Mouse (Mus musculus) adrenal gland, postnatal 36 days (tissue): ENCODE data around the gene Tmem41a. TPM values are rescaled to one million over a fixed set of nuclear protein-coding genes. Genes with fewer than 3 reads are reported as not detected.
"Not testable (repeated sequence)": the region's sequence is repeated elsewhere in the genome, so short reads cannot be mapped to it uniquely, and the experiment has no call there.

Source experiments
- DNase-seq, 2 experiments: peaks; one replicate each; pipeline ENCODE4 v3.0.0; 2021; ENCODE audit warnings: mixed read lengths in 1 of 2
- long read RNA-seq, 2 experiments: library from polyadenylated mRNA; stranded (forward); transcript quantifications; one replicate each; pipeline ENCODE4 v2.0.0; 2021; ENCODE audit warnings: borderline sequencing depth in 2 of 2
- total RNA-seq, 2 experiments: library from RNA; stranded (reverse); gene quantifications; 2 replicates each; pipeline ENCODE4 v1.2.3; 2021

Gene Tmem41a
- total RNA-seq: 10 to 100 TPM; 17.3 to 19.9 TPM
- long read RNA-seq, experiment 1, transcript Tmem41a-201 (5 exons, 1,360 nt): major isoform, 14 of 32 reads
- long read RNA-seq, experiment 1, transcript Tmem41a-202 (4 exons, 1,184 nt): minor isoform, 8 of 32 reads
- long read RNA-seq, experiment 1, partial matches to known transcripts: 8 of 32 reads
- long read RNA-seq, experiment 1, other reads (novel, unspliced or antisense): 2 of 32 reads
- long read RNA-seq, experiment 2, transcript Tmem41a-201 (5 exons, 1,360 nt): major isoform, 8 of 12 reads
- long read RNA-seq, experiment 2, partial matches to known transcripts: 4 of 12 reads
- long read RNA-seq, experiment 2, other reads (novel, unspliced or antisense): 0 of 12 reads

DNA sequence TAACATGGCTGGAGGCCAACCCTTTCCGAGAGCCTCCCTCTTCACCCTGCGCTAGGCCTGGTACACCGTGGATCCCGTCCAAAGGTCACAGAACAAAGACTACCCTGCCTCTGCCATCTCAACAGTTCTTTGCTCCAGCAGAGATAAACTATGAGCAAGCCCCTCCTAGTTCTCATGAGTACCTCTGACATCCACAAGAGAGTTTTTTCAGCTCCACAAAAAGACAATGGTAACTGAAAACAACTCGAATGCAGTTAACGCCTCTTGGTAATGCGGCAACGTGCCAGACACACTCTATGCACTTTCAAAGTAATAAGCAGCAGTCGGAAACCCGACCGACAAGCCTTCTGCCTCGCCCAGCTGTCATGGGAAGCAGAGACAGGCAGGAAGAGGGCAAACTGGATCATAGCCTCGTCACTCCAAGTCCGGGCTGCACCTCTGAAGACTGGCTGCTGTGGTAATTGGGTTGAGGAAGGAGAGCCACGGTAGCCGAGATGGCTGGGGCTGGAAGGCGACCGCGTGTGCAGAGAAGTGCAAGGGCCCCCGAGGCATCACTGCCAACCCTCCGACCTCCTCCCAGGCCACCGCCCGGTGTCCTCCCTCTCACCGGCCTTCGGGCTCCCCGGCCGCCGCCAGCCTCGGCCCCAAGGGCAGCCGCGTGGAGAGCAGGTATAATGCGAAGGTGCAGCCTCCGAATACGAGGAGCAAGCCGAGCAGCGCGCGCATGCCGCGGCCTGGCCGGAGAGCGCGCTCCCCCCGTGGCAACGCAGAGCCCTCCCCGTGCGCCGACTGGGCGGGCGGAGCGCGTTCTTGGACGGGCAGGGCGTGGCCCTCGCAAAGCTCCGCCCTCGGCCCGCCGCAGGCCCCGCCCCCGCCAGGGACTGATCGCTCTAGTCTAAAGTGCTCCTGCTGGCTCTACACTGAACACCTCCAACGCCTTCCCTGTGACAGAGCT is at the start of gene Tmem41a:
Gene Tmem41a (minus strand): TSS at position 792 of the 955 bp plus-strand sequence.
- peak; percentile 94 to 96 for DNase-seq

GRCm38 (mm10) chr16:21996402-21996801 is 49.0 kb upstream of the Tmem41a start:
- DNase-seq: no peak

- DNase-seq: no peak
These were observed 48.0 kb upstream of the Tmem41a start, which contains the start of gene Liph for GRCm38 (mm10) chr16:21995304-21995703. Liph (minus strand) TSS chr16:21995663.

DNA sequence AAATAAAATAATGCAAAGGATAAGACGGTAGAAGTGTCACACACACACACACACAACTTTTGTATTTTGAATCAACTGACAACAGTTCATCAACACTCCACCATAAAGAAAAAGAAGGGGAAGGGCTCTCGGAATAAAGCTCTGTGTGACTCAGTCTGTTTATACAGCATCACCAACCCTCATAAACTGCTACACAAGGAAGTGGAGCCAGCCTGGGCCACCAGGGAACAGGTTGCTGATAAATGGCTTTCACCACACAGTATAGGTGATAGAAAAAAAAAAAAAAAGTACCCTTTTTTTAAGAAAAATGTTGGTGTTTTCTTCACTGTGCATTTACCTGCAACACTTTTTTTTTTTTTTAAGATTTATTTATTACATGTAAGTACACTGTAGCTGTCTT is 44.4 kb upstream of the Tmem41a start:
- DNase-seq: no peak

DNA sequence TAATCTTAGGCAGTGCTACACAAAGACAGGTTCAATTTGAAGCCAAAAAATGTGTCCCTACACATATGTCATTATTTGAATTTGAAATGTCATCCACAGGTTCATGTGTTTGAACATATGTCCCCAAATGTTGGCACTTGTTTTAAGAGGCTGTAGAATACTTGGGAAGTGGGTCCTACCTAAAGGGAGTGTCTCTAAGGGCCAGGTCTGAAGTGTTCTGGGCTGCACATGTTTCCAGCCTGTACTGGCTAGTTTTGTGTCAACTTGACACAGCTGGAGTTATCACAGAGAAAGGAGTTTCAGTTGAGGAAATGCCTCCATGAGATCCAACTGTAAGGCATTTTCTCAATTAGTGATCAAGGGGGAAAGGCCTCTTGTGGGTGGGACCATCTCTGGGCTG is 43.5 kb upstream of the Tmem41a start:
- DNase-seq: not testable (repeated sequence)

DNA sequence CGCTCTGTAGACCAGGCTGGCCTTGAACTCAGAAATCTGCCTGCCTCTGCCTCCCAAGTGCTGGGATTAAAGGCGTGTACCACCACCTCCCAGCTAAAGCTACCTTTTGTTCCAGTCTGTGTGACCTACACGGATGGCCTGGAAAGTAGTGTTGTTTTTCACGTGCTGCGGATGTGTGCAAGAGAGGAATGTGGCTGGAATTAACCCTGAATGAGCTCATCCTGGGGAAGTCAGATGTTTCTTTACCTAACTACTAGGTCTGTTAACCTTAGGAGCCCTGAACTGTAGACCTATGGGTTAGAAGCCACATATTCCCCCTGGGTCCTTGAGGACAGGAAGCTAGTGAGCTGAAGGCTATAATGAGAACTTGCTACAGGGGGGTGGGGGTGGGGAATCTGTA is 40.6 kb upstream of the Tmem41a start:
- no peak for DNase-seq

GRCm38 (mm10) chr16:21986191-21986590 is 38.8 kb upstream of the Tmem41a start:
- DNase-seq: no peak

GRCm38 (mm10) chr16:21984091-21984490 is 36.7 kb upstream of the Tmem41a start:
- no peak for DNase-seq

DNA sequence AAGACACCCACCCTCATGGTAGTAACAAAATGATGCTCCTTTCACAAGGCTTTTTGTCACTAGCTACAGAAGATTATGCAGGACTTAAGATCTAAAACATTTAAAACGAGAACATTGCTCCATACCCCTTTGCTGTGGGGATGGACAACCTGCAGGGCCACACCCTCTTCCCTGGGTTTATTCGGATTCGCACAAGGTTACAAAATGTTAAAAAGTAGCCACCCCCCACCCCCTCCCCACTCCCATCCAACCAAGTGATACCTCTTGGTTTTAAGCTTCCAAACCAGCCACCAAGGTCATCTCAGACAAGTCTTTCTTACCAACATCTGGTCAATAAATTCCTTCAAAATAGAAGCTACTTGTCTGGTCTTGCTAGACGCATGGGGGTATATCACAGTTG is 36.2 kb upstream of the Tmem41a start:
- DNase-seq: no peak

DNA sequence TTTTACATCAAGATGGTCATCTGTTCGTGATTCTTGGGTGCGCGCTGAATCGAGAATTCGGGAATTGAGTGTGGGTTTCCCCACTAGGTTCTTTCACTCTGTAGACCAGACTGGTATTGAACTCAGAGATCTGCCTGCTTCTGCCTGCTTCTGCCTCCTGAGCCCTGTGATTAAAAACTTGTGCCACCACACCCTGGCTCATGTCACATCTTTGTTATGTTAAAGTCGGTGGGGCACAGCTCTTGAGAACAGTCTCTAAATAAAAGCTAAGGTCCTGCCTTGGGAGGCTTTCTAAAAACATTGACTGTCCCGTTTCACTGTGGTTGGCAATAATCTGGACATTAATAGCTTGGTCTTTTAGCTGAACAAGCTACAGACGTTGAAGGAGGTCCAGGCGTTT is 35.8 kb upstream of the Tmem41a start:
- no peak for DNase-seq

GRCm38 (mm10) chr16:21977347-21977746 is 30.0 kb upstream of the Tmem41a start:
- DNase-seq: no peak

GRCm38 (mm10) chr16:21976203-21976602 is 28.9 kb upstream of the Tmem41a start:
- DNase-seq: peak; percentile 49 to 58

DNA sequence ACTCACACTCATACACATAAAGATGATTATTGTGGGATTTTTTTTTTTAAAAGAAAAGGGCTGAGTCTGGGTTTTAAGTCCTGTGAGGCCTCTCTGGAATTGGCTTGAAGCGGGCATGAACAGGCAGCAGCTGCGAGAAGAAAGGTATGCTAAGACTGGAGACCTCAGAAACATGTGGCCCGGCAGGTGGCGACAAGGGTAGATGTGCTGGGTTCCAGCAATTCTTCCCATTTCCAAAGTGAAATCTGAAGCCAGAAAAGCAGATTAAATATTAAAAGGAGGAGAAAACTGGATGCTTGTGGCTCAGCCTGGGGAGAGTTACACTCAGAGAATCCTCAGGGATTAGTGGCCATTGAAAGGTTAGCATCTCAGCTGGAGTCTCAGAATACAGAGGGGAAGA is 24.1 kb upstream of the Tmem41a start:
- no peak for DNase-seq

- peak; percentile 17 to 40 for DNase-seq
These were observed 23.2 kb upstream of the Tmem41a start for GRCm38 (mm10) chr16:21970536-21970935.

GRCm38 (mm10) chr16:21969874-21970273 is 22.5 kb upstream of the Tmem41a start:
- DNase-seq: no peak

GRCm38 (mm10) chr16:21965576-21965975 is 18.2 kb upstream of the Tmem41a start:
- peak in 1 of 2 experiments; percentile 25 for DNase-seq

DNA sequence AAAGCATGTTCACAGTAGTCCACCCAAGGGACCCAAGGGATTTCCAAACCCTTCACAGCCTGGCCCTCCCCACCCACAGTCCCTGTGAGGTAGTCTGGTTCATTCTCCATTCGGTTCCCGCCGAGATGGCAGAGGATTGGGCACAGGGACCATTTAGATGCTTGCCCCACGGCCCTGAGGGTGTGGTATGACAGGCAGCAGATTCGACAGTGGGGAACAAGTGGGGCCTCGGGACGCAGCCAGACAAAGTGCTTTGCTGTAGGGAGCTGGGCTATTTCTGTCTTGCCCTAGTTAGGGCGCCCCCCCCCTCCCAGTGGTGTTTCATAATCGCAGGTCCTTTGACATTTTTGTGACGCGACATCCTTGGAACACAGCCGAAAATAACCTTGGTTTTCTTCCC is 8.2 kb upstream of the Tmem41a start:
- peak; percentile 60 to 62 for DNase-seq

GRCm38 (mm10) chr16:21928471-21928870 is 18.9 kb downstream of the Tmem41a start:
- no peak for DNase-seq

DNA sequence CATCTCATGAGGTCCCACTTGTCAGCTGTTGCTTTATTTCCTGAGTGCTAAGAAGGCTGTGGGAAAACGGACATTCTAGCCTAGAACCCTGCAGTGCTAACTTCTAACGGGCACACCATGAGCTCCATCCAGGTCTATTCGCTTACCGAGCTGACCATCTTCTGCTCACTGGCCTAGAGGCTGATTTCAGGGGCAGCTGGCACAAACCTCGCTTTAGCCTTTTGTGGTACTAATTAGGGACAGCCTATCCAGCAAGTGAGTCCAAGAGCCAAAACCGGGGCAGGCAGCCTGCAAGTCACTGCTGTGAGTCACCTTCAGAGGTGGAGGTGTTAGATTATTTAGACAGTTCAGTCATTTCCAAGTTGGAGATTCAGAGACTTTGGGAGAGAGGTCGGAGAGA is 30.7 kb downstream of the Tmem41a start:
- DNase-seq: no peak

- DNase-seq: no peak
These were observed 34.0 kb downstream of the Tmem41a start for GRCm38 (mm10) chr16:21913347-21913746.

- DNase-seq: not testable (repeated sequence)
These were observed 38.4 kb downstream of the Tmem41a start for GRCm38 (mm10) chr16:21908906-21909305.

DNA sequence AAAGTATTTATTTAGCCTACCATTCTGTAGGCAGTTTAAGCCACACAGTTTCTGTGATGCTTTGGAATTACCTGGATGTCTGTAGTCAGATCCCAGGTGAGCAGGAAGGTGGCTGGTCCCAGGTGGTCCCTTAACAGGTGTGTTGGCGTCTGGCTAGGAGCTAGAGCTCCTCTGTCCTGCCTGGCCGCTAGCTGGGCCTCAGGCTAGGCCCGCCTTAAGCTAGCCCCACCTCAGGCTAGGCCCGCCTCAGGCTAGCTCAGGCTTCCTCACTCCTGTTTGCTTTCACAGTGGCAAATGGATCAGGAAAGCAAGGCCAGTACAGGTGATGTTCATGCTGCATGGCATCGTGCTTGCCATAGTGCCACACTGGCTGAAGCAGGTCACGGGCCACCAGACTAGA is 40.5 kb downstream of the Tmem41a start:
- no peak for DNase-seq

- no peak for DNase-seq
These were observed 41.4 kb downstream of the Tmem41a start for GRCm38 (mm10) chr16:21905996-21906395.
